Mouse (Mus musculus): Measurements from ENCODE around the gene Cfi.

DNA sequence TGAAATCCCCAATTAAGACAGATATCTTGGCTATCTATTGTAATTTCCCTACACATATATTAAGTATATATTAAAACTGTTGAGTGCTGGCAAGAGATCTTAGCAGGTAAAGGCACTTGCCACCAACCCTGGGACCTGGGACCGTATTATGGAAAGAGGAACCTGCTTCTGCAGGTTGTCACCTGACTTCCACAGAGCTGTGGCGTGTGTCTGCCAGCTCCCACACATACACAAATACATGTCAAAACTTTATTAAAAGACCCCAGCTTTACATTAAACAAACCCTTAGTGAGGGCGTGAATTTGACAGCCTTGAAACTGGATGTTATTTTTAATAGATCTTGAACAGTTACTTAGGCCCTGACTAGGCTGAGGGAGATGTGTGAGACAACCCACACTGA is 67.7 kb downstream of the Cfi start:
- TF ChIP-seq CTCF (IDR thresholded peaks at IDR 0.05; ENCODE audit: borderline replicate concordance, insufficient read depth, low read length) (no peak), POLR2A (IDR thresholded peaks at IDR 0.05; ENCODE audit: low read depth, low read length) (no peak)
